Mouse (Mus musculus): Measurements from ENCODE around the gene Vav1.
A peak's percentile ranks its signal among the peaks of the same experiment; 100 is the strongest.

Gene Vav1

DNA sequence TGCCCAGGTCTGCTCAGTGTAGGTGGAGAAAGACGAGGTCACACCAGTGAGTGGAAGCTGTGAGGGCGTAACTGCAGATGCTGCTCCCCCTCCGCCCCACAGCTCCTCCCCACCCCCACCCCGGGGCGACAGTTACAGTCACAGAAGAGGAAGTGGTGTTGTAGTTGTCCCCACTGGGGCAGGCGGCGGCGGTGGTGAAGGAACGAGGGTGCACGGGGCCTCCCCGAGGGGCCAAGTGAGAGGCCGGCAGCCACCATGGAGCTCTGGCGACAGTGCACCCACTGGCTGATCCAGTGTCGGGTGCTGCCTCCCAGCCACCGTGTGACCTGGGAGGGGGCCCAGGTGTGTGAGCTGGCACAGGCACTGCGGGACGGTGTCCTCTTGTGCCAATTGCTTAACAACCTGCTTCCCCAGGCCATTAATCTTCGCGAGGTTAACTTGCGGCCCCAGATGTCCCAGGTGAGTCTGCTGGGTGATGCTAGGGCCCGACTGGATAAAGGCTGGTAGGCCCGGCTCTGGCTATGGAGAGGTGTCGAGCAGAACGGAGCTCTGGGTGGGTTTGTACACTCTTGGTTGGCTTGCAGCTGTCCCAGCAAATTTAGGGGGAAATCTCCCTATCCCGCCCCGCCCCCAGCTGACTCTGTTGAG lies at the start of gene Vav1:
TSS of gene Vav1 (plus strand) at position 158 of the 648 bp plus-strand sequence.
- no peak for DNase-seq (ENCODE audit: low spot score in 2 of 2)

DNA sequence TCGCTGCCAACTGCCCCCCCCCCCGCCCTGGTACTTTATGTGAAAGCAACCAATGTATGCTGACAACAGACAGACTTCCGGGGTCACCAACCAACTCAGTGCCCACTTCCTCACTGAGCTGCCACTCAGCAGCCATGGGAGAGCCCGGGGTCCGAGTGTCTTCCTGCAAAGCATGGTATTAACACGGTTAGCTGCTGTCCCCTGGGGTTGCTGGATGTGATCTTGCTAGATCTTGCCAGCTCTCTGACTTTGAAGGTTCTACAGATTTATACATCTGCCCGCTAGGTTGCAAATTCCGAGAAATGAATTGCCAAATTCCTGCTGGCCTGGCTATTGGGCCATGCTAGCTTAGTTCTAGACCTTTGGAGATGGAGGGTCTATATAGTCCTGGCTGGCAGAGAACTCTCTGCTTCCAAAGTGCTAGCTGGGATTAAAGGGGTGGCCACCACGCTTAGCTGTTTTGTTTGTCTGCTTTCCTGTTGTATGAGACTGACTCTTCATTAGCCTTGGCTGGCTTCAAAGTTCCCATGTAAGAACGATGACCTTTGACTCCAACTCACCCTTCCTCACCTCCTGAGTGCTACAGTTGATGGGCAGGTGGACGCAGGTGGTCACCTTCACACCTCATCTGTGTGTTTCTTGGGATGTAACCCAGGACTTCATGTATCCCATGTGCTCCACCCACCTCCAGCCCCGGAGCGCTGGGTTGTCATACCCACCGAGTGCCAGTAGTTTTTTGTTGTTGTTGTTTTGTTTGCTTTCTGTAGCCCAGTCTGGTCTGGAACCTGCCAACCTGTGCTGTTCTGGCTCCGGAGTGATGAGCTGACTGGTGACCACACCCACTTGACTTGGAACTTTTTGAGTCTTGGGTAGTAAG lies 48.8 kb upstream of the Vav1 start:
- no peak for DNase-seq (ENCODE audit: low spot score in 2 of 2)

DNA sequence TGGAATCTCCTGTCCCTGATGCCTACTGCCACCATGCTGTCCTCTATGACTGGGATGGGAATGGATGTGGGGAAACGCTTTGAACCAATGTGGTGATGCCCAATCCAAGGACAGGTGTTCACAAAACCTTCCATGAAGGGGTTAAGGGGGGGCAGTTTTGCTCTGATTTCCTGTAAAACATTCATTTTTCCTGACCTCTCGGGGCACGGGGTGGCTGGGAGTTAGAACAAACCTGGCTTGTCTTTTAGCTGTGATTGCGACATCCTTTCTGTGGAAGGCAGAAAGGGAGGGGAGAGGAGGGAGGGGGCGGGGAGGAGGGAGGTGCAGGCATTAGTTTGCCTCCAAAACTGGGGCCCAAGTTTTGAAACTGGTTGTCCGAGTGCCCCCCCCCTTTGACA lies 48.2 kb upstream of the Vav1 start:
- no peak for DNase-seq (ENCODE audit: low spot score in 2 of 2)

DNA sequence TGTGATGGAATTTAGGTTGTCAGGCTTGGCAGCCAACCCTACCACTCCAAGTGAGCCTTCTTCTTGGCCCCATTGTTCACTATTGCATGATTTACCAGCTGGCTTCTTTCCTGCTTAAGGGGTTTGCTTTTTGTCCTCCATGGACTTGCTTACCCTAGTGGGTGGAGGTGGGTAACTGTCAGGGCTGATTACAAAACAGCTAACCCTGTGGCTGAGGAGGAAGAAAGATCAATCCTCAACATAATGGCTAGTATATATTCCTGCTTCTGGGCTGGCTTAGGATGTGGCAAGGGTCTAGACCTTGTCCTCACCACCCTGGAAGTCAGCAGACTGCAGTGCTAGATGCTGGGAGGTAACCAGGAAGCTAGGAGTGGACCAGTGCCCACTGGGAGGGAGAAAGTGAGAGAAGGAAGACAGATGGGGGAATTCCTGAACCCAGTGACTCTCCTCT lies 47.6 kb upstream of the Vav1 start:
- no peak for DNase-seq (ENCODE audit: low spot score in 2 of 2)

DNA sequence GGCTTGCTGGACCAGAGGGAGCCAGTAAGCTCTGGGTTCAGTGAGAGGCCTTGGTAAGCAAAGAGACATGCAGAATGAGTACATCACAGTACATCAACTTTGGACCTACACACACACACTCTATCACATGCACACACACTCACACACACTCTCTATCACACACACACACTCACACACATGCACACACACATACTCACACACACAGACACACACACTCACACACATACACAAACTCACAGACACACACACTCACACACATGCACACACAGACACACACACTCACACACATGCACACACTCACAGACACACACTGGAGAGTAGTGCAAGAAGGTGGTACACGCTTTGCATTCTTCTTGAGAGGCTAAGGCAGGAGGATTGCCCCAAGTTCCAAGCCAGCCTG lies 46.7 kb upstream of the Vav1 start:
- no peak for DNase-seq (ENCODE audit: low spot score in 2 of 2)

DNA sequence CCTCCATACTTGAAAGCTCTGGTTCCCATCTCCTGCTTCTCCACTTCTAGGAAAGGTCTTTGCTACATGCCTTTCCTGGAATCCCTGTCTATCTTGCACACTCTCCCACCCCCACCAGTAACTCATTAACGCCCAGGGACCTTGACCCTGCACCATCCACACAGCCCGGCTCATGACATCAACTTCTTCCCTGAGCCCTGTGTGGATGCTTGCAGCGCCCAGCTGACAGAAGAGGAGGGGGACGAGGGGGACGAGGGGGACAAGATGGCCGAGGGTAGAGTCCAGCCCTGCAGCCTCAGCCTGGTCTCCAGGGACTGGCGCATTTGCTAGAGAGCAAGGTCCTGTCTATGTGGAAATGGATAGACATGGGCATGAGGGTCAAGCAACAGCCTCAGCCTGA lies 45.9 kb upstream of the Vav1 start:
- no peak for DNase-seq (ENCODE audit: low spot score in 2 of 2)

DNA sequence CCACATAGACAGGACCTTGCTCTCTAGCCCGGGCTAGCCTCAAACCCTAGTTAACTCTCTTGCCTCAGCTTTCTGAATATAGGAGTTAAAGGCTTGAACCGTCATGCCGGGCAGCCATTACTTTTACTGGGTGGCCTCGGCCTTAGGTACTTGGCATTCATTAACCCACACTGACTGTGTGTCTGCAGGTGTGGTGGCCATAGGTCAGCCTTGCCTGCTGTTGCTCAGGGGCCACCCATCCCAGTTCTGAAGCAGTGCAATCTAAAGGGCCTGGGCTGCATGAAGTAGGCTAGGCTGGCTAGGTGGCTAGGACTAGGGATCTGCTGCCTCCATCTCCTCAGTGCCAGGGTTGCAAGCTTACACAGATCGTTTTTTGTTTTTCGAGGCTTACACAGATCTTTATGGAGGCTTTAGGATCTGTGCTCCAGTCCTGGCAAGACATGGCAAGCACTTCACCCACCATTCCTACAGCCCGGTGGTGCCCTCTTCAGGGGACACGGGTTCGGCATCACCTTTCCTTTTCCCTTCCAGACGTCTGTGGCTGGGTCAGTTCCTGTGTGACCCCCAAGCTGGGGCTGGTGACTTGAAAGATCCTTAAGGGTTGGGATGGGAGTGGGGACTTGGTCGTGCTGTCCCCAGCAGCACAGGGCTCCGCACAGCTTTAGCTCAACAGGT lies 44.5 kb upstream of the Vav1 start:
- no peak for DNase-seq (ENCODE audit: low spot score in 2 of 2)

DNA sequence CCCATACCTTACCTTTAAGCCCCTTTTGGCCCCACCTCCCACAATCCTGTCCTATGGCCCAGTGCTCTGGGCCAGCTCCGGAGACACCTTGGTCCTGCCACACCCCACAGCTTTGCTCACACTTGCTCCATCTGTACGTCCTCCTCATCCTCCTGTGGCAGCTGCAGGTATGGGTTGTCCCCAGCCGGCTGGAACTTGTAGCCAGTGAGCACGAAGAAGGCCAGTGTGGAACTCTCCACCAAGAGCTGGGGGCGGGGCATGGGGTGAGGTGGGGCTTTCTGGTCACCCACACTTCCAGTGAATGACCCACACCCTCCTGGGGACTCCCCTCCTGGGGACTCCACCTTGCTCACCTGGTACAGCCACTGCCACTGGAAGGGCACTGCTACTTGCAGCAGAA lies 43.1 kb upstream of the Vav1 start:
- DNase-seq (ENCODE audit: low spot score in 2 of 2), result no peak

DNA sequence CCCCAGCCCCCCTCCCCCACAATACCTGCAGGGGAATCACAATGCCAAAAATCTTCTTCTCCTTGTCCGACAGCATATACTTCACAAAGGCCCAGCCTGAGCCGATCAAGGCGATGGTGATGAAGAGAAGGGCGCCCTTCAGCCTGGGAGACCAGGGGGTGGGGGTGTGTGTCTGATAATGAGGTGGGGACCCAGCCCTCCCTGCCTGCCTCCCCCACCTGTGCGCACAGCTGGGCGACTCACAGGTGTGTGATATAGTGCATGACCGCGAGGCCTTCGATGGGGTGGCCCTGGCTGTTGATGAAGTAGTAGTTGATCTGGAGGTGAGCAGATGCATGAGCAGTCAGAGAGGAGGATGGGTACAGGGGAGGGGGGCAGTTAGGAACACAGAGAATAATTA lies 41.7 kb upstream of the Vav1 start:
- no peak for DNase-seq (ENCODE audit: low spot score in 2 of 2)

DNA sequence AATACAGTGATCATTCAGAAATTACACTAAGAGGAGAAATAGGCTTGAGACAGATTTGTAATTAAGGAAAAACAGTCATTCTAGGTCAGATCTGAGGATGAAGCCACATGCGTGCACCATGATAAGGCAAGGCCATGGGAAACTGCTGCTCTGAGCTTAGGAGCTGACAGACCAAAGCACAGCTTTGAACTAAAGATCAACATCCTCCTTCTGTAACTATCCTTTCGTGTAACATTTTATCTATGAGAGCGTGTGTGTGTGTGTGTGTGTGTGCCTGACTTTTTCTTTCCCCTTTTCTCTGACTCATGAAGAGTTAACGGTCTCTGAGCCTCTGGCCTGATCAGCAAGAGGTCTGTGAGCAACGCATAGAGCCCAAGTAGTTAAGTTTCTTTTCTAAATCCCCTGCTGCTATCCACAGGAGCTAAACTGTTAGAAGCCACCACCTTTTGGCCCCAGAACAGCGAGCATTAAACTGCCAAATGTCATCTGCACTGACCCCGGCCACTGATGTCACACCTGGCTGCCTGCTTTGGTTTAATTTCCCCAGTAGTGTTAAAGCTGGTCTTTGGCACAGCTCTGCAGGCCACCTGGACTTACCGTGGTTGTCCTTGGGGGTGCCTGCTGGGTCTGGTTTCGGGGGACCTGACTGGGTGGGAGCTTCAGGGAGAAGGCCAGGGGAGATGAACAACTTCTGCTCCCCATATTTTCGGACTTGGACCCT lies 35.1 kb upstream of the Vav1 start:
- DNase-seq (ENCODE audit: low spot score in 2 of 2), result no peak

DNA sequence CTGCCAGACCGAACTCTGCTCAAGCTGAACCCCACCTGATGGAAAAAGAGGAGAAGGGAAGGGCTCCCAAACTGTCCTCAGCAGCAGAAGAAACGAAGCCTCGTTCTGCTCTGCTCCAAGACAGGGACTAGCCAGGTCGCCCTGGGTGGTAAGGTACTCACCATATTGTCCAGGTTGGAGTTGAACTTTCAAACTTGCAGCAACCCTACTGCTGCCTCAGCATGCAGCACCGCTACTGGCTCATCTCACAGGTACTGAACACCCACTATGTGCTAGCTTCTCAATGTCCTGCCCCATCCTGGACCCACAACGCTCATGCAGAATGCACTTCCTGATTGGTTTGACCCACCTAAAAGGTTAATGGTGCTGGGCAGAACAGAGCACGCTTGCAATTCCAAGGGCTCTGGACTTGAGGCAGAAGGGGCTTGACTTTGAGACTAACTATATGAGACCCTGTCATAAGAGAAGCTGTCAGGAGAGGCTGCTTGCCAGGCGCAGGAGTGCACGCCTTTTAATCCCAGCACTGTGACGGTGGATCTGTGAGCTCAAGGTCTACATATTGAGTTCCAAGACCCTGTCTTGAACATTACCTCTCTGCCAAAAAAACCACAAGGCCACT lies 33.5 kb upstream of the Vav1 start:
- no peak for DNase-seq (ENCODE audit: low spot score in 2 of 2)

DNA sequence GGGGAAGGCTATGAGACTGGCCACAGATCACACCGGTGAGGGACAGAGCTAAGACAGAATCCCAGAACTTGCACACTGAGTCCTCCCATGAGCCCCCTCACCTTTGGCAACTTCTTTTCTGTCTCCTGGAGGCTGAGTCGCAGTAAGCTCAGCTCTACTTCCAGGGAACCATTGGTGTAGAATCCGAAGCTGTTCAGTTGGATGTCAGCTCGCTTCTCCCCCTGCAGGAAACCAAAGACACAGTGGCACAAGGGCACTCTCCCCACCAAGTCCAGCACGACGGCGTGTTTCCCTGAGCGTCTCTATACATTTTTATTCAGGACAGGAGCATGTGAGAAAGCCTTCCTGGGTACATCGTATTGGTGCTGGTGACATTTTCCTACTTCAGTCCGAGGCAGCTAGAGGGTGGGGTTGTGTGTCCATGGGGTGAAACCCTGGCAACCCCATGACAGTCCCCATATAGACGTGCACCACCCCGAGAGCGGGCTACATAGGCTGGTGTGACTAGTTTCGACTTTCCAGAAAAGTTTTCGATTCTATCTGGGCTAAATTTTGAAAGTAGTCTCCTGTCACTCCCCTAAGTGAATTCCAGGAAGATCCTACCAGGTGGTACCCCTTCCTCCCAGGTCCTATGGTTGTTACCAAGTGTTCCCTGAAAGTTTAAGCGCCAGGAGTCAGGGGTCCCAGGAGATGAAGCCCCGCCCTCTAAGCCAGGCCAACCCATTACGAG lies 32.1 kb upstream of the Vav1 start:
- no peak for DNase-seq (ENCODE audit: low spot score in 2 of 2)

DNA sequence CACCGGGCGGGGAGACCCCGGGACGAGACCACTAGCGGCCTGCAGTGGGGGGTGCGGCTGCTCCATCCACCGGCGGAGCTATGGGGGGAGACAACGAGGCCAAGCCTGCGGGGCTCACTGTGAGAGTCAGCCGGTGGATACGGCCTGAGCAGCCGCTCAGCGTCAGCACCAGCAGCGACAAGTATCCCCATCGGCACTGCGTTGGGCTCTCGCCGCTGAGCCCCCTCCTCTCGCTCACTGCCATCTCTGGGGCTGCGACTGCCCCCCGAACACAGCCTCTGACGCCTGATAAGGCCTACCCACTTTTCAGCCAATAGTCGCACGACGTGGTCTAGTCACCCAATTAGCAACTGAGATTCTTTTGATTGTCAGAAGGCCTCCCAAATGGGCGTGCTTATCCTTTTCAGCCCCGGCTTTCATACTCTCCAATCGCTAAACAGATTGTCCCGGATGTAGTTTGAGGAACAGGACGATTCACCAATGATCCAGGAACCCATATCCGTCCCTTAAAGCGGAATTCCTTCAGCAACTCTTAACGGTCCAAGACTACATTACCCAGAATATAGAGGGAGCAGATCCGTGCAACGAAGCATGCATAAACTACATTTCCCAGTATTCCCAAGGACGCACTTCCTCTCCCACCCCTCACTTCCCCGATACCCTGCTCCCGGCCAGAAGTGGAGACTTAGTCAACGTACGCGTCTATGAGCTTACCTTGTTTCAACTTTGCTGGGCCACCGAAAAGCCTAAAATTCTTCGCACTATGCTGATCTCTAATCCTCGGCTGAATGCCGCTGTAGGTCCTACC lies 31.3 kb upstream of the Vav1 start:
- DNase-seq (ENCODE audit: low spot score in 2 of 2), result peak; percentile 94 to 98

DNA sequence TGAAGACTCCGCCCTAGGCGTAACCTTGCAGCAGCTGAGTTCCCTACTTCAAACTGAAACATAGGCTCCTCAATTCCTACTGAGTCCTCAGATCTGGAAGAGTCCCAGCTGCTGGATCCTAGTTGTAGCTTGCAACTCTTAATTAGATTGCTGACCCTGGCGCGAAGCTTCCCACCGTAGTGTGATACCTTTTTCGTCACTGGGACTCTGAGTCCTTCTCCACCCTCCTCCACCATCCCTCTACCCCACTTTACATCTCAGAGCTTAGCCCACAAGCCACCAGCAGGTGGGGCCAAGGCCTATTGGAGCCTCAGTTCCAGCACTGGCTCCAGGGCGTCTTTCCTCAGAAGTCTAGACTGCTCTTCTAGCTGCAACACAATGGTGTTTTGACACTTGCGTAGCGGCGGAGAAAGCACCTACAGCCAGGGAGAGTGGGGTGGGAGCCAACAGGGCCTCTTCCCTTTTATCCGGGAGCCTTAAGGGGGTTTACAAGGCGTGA lies 30.6 kb upstream of the Vav1 start, which contains the start of gene Gpr108:
TSS of gene Gpr108 (minus strand) at position 246 of the 499 bp plus-strand sequence.
- DNase-seq (ENCODE audit: low spot score in 2 of 2), result peak; percentile 84 to 87

DNA sequence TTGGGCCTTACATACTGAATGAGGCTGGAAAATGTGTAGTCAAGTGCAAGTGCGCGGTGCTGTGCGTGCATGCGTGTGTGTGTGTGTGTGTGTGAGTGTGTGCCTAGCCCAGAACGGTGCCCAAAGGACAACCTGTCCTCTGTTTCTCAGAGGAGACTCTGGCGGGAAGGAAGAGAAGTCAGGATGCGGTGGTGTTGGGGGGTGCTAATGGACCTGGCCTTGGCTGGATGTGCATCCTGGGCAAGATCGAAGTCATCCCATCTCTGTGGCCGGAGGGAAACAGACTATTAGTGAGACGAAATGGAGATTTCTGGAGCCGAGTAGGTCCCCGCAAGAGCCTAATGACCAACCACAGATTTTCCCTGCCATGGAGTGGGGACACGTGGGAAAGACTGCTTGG lies 30.1 kb upstream of the Vav1 start:
- peak in 1 of 2 experiments; percentile 21 for DNase-seq (ENCODE audit: low spot score in 2 of 2)

DNA sequence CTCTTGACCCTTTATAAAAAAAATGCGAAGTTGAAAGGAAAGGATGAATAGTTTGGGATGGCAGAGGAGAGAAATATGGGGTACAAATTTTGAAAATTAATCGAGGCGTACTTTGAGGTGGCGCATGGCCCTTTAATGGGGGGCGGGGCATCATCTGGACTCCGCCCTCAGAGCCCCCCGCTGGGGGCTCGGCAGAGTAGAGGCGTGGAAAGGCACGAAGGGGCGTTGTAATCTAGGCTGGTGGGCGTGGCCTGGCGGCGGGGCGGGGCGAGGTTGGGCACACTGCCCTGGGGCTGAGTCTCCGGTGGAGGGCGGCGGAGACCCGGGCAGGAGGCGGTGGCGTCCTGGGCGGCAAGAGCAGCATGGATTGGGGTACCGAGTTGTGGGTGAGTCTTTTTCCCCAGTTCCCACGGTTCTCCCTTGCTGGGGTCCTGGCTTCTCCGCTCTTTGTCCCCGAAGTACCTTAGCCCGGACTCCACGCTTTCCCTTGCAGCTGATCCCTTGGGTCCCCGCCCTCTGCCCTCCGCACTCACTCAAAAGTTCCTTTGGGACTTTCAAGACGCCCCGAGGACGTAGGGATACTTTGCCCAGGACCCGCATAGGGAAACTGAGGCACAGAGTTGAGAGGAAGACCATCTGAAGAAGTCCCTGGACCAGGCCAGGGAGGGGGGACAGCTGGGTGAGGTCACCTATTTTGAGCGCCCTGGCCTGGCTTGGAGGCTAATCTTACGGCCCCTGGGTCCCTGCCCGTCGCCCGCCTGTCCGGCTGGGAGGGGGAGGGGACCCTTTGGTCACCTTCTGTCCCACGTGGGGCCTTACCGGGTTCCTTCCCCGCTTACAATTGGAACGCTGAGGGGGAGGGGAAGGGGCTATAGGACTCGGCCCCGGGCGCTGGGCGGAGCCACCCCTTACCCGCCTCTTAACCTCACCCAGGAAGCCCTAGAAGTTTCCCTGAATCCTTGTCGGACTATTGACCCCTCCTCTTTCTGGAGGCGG lies 29.4 kb upstream of the Vav1 start, which contains the start of gene Trip10:
TSS of gene Trip10 (plus strand) at position 270 of the 996 bp plus-strand sequence.
- DNase-seq (ENCODE audit: low spot score in 2 of 2), result peak; percentile 76 to 89

DNA sequence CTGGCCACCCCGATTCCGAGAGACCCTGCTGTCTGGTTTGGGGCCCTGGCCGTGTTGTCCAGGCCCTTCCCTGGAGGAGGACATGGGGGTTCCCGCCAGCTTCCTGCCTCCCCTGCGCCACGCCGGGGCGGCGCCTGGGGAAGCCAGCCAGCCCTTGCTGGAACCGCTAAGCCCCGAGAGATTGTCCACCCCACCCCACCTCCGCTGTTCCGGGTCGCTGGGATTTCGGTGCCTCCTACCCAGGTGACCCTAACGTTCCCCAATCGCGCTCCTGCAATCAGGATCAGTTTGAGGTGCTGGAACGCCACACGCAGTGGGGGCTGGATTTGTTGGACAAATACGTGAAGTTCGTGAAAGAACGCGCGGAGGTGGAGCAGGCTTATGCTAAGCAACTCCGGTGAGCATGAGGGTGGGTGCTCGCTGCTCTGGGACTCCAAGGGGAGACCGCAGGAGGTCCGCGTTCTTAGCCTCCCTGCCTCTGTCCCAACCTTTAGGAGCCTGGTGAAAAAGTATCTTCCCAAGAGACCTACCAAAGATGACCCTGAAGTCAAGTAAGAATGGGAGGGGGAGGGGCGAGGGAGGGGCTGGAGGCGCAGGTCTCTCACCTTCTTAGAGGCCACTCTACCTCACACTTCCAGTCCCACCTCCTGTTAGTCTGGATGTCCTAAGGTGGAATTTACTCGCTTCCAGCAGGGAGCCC lies 28.3 kb upstream of the Vav1 start:
- no peak for DNase-seq (ENCODE audit: low spot score in 2 of 2)

DNA sequence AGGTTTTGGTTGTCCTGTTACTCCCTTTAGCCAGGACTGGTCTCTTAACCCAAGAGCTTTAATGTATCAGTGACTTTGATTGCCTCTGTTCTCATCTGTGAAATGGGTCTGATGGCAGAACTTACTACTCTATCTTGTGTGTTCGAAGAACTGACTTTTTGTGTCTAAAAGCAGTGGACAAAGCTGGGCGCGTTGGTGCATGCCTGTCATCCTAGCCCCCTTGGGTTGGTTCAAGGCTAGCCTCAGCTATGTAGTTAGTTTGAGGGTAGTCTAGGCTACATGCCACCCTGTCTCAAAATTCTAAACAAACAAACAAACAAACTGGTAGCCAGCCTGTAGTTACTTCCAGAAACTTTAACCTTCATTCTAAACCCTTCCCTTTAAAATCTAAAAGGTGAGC lies 27.5 kb upstream of the Vav1 start:
- no peak for DNase-seq (ENCODE audit: low spot score in 2 of 2)

Data from frontal cortex, postnatal 10 days (tissue).